Mouse (Mus musculus) urinary bladder, postnatal 36 days (tissue): ENCODE data around the gene Chd6.

Experiments used
- DNase-seq, 2 experiments: peaks; one replicate each; pipeline ENCODE4 v3.0.0; 2022; ENCODE audit warnings: low spot score in 2 of 2, mixed read lengths in 1 of 2

Chd6 gene

DNA sequence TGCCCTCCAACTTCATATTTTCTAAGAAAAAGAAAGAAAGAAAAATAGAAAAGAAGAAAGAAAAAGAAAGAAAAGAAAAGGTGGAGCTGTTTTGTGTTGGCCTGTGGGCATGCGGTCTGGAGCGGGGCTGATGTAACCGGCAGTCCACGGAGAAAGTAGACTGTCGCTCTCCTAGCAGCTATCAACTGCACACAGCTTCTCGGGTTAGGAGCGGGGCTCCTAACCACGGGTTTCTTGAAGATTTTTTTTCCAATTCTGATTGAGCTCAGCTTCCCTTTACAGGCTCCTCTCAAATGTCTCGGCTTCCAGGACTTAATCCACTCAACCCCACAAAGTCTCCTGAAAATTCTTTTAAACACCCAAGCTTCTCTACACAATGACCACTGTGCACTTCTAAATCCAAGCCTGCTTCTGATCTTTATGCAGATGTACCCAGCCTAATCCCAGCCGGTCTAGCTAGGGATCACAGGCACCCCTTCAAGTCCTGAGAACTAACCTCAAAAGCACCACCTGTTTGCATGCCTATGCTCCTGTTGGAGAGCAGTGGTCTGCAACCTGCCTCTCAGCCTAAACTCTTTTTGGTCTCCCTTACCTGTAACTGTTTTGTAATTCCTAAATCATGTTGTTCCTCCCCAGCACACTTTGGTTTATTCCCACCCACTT, 42.6 kb downstream of the Chd6 start:
- DNase-seq, result no peak

DNA sequence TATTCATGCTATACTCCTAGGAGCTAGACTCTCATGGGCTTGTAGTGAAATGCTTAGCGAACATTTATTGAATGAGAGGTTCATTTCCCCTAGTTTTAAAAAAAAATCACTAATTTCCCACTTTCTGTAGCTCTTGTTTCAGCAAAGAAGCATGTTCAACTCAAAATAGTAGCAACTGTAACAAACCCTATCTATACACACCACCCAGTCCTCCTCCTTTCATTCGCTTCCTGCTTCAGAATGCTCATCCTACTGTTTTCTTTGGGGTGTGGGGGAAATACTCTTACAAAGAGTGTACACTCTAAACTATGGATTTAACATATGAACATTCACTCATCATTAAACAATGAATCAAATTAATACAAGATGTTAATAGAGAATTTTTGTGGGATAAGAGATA, 43.3 kb downstream of the Chd6 start:
- DNase-seq, result no peak

DNA sequence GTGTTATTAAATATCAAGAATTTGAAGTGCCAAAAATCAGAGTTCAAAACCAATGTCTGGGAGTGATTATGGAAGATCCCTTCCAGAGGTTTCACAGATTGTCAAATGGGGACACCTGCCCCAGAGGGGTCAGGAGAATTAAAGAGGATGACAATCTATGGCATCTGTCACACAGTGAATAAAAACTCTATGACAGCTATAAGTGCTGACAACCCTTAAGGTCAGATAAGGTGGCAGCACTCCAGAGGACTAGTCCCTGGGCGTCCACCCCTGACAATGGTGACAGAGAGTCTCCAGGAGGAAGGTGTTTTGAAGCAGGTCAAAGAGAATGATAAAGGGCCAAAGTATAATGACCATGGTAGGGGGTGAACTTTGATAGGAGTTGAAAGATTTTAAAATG, 44.0 kb downstream of the Chd6 start:
- DNase-seq, result no peak

DNA sequence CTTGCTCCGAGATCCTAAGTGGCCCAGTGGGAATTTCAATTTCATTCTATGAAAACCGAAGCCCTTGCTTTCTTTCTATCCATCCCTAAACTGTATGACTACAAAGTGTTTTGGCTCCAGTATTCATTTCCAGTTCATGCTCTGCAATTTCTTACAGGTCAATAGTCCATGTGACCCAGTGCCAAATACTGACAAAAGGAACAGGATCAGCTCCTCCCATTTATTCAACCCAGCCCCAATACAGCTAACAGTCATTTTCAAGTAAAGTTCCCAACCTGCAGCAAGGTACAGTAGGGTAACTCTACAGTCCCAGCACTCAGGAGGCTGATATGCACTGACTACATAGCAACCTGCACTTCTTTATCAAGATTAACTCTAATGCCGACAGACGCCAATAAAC, 50.0 kb downstream of the Chd6 start:
- DNase-seq, result no peak

DNA sequence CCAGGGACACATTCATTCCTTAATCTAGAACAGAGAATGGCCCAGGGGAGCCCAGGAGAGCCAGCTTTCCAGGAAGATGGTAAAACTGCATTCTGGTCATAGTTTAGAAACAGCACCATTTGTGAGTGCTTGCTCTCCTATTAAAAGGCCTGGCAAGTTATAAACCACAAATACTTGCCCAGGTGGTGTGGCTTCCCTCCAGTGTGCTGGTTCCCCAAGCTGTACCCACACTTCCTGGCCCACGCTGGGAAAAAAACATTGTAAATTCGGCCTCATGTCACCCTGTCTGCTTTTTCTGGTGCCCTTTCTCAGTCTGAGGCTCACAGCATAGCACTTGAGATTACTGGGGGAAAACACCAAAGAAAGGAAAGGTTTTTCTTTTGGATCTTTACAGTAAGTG, 55.1 kb downstream of the Chd6 start:
- DNase-seq, result no peak

DNA sequence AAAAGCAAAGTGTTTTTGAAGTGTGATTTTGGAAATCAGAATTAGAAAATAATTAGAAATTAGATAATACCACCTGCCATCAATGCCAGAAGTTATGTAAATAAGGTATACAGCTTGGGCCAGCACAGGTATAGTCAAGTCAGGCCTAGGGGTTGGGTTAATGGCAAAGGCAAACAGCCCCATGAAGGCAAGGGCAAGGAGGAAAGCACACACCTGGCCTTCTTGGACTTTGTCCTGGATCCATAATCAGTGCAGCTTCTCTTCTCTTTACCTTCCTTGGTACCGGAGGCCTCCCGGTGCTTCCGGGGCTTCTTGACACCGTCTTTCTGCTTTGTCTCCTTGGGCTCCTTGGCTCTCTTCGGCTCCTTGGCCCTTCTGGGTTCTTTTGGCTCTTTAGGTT, 56.7 kb downstream of the Chd6 start:
- DNase-seq, result no peak

DNA sequence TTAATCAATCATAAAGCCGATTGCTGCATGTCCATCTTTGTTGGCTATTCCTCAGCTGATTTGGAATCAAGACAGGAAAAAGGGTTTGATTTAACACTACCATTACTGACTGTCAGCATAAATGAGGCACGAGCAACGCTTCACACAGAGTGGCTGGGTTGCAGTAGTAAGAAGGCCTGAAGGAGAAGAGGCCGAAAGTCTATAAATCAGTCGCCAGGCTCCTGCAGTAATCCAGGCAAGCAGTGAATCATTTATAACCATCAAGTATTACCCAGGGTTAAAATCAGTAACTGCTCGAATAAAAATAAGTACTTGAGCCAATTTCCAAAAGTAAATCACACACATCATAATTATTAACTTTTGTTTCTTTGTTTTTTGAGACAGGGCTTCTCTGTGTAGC, 59.4 kb downstream of the Chd6 start:
- no peak for DNase-seq

DNA sequence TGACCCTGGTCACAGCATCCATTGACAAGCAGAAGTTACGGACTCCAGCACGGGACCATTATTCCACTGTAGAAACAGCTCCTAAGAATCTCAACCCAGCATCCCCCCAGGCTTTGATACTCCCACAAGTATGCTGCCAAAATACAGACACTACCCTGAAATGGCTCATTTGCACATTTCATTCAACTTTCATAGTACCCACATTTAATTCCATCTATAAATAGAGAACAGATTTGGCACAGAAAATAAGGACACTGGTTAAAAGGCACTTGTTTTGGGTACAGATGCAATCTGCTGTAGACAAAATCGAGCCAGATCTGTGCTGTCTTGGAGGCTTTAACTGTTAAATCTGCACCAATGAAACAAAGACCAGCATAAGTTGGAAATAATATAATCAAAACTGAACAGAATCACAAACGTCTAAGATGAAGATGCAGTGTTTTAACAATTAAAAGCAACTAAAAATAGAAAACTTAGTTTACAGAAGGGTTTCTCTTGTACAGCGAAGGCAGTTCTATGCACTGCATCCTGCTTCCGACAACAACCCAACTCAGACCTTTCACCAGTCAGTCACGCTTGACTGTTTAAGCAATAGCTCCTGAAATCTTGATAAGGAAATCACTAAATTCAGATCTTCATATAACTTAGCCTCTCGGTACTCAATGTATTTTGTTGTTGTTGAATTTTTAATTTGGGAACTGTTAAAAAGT, 64.2 kb downstream of the Chd6 start:
- no peak for DNase-seq

DNA sequence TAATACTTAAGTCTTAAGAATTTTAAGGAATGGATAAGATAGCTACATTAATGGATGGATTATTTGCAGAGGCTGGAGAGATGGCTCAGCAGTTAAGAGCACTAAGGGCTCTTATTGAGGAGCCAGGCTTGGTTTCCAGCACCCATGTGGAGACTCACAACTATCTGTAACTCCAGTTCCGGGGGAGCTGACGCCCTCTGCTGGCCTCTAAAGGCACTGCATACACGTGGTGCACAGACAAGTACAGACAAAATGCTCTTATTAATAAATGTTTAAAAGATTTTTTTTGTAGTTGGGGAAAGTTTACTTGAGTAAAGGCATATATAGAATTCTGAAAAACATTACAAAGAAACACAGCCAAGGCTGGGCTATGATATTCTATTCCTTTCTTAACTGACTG, 66.0 kb downstream of the Chd6 start:
- no peak for DNase-seq

DNA sequence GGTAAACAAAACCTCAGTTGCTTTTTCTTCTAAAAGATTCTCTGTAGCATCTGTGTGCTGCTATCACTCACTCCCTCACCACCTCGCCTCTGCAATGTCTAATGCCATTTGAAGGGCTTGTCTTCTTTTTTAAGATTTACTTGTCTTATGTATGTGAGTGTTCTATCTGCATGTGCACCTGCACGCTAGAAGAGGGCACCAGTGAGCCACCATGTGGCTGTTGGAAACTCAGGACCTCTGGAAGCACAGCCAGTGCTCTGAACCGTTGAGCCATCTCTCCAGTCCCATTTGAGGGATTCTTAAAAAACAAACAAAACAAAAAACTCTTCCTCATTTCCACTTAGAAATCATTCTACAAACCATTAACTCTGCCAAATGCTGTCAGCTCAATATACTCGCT, 68.1 kb downstream of the Chd6 start:
- no peak for DNase-seq

DNA sequence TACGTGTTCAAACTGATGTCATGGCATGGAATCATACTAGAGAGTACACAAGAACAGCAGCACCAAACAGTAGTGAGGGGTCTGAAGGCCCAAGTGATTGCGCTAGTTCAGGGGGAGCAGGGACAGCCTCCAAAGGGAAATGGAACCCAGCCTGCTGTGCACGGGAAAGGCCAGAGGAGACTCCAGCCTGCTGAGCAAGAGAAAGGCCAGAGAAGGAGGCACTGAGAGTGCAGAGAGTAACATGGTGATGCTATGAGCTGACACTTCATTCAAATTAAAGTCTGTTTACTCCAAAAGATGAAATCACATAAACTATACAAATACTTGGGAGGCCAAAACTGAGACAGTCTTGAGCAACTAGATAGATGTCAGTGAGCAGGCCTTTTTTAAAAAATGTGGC, 71.1 kb downstream of the Chd6 start:
- no peak for DNase-seq

DNA sequence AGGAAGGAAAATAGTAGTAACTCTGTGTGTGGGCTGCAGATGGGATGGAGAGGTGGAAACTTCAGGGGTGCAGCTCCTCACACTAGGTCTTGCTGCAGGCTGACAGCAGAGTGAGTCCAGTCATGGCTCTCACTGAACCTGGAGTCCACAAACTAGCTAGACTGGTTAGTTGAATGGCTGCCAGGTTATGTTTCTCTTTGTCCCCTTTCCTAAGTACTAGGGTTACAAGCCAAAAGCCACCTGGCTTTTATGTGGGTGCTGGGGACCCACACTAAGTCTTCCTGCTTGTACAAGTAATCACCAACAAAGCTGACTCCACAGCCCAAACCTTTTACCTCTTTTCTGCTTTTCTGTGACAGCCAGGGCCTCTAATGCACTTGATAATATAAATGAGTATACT, 75.7 kb downstream of the Chd6 start:
- DNase-seq, result no peak

DNA sequence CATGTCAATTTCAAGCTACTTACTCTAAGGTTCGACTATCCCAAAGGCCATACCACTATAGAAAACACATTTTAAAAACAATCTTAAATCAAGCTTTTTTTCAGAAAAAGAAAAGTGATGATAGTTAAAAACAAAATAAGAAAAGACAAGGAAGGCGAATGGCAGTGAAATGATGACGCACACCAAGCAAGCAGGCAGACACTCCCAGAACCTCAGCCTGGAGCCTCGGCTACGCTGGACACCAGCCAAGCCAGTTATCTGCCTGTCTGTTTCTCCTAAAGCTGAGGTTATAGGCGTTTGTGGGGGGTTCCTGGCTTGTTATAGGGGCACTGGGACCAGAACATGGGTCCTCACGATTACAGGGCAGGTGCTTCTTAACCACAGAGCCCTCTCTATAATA, 76.5 kb downstream of the Chd6 start:
- DNase-seq, result peak; percentile 10 to 23

DNA sequence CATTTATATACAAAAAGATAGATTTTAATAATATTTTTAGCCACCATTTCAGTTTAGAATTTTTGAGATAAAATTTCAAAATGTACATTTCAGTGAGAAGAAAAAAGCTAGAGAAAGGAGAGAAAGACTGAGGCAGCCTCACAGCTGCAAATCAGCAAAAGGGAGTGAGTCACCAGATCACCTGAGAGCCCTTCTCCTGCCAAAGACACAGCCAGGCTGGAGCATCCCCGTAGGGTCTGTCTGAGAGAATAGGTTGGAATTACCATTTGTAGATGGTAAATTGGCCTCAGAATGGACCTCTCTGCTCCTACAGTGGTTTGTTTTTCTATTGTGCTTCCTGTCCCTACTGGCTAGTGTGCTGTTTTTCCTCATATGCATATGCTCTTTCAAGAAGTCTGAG, 84.3 kb downstream of the Chd6 start:
- DNase-seq, result no peak

DNA sequence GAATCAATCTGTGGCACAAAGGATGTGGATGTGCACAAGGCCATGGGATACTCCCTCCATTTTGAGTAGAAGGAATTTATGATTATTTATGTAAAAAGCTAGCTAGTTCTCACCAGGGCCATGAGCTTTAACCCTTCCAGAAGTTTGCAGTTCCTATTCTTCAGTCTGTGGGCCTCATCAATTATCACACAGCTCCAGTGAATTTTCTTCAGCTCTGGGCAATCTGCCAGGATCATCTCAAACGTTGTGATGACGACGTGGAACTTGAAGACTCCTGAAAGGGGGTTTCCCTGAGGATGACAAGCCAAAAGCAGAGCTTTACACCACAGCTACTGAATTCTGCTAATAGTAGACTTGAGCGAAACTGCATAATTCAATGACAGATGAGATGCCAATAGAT, 91.0 kb downstream of the Chd6 start:
- DNase-seq, result no peak

DNA sequence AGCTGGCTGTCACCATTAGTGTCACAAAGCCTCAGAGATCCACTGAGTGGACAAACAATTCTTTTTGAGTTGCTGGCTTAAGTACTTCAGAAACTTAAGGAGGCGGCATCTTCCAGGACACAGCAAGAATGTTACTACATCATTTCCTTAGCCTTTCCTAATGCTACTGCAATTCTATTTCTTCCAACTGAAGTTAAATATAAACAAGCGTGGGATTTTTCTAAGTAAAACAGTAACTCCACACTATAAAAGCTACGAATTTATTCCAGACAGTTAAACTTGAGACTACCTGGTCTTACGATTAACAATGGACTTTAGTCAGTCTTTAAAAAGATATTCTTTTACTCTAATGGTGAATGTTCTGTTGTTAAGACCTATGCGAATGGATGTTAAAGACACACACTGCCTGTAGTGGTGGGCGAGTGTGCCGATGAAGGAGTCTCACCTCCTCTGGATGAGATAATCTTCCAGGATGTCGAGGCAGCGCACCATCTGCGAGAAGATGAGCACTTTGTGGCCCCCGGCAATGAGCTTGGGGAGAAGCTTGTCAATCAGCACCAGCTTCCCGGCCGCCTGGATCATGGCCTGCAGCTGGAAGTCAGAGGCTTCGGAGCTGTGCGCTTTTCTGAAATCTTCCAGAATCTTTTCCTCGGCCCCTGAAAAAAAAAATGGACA, 96.2 kb downstream of the Chd6 start:
- no peak for DNase-seq

DNA sequence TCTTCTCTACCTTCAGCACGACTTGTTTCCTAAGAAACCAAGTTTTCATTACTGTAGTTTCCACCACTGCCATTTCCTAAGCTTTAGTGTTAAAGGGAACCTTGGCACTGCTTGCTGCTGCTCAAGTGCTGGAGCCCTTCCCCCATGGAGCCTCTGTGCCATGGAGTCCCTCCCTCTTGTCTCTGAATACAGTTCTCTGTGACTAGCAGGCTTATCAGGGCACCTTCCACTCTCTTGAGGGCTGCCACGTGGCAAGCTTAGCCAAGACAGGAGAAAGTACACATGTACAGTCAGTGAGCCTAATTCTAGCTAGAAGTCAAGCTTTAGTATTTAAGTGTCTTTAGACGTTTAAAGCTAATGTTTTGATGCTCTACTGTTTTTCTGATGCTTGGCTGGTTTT, 104.5 kb downstream of the Chd6 start:
- peak in 1 of 2 experiments; percentile 7 for DNase-seq

DNA sequence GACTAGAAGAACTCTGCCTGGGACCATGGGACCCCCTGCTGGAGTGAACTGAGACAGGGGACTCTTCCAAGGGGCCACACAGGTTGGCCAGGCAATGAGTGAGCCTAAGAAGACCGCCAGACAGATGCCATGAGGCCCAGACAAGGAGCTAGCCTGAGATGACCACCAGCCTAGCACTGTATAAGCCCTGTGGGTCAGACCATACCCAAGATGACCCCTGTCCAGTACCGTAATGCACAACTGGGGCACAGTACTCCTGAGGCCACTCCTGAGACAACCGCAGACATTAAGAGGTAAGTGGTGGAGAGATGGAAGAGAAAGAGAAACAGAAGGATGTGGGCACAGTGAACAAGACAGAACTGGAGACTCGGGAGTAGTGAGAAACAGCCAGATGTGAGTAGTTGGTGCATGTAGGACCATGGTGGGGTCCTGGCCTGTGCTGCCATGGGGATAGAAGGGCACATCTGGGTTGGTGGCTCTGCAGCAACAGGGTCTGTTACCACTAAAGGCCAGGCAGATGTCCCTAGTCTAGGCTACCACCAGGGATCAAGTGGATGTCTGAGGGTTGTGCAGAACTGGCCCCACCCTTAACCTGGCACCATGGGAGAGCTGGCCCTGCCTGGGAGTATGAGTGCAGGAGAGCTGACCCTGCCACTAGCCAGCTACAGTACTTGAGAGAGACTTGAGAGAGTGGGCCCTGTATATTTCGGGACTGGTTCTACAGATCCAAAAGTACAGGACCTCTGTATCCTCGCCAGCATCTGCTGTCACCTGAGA, 111.7 kb downstream of the Chd6 start:
- DNase-seq, result no peak

DNA sequence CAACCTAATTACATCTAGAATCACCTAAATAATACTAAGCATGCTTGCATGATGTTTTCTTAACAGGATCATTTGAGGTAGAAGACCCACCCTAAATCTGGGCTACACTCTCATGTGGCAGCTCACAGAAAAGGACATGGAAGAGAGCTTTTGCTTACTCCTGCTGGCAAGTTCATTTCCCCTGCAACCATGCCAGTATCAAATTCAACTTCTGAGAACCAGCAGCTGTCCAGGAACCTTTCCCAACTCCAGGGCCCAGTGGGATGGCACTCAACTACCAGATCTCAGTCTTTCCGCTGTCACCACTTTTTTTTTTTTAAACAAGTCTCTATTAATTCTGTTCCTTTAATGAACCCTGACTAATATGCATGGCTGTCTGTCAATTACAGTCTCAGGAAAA, 114.7 kb downstream of the Chd6 start:
- no peak for DNase-seq

DNA sequence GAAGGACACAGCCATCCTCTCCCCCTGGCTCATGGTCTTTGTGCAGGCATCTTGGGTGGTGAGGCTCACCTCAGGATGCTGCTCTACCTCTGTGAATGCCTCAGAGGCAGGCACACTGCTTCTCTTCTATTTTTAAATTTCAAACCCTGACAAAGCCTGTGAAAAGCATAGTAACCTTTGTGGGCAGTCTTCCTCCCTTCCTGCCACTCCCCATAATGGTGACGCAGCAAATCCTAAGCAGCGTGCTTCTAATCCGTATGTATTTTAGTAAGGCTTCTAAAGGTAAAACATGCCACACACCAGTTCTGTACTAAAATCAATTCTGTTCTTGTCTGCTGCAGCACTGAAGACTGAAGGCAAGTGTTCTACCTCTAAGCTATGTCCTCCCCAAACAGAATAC, 116.4 kb downstream of the Chd6 start:
- no peak for DNase-seq

DNA sequence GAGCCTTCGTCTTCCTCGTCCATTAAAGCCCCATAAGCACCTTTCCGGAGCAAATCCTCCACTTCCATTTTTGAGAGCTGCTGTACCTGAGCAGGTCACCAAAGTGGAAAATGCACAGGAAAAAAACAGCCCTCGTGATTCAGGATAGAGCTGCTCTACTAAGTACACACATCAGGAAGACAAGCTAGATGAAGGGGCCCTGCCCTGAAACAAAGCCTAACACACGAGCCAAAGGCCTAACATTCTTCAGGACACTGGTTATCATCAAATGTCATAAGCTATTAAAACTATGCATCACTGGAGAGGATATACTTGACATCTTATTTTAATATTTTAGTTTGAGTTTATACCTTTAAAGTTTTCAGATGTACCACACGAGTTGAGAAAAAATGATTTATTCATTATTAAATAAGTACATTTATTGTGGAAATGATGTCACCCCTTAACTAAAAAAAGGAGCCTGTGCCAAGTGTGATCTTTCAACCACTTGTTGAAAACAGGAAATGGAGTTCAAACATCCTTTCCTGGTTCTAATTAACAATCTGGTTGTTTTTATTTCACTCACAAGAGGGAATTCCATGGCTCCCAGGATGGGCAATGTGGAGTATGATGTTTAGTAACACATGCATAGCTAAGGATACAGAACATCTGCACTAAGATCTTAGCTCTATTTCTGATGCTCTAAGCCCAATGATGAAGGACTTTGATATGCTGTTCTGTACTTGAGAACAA, 118.4 kb downstream of the Chd6 start:
- no peak for DNase-seq

DNA sequence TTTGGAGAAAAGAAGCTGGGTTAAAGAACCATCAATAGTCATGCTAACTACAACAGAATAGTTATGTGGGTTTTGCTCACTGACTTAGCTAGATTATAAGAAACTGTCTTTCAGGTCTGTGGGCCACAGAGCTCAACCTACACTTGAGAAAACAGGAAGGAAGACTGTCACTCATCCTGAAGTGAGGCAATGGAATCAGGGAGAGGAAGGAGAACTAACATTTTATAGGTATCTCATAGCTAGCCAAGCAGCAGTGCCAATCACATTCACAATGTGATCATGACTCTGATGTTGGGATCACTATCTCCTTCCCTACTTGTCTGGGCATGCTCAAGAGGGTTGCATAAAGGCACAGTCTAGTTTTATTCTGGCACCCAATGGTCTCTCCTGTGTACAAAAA, 121.4 kb downstream of the Chd6 start:
- no peak for DNase-seq
